Mouse (Mus musculus): ENCODE results near the gene Epha4.

DNA sequence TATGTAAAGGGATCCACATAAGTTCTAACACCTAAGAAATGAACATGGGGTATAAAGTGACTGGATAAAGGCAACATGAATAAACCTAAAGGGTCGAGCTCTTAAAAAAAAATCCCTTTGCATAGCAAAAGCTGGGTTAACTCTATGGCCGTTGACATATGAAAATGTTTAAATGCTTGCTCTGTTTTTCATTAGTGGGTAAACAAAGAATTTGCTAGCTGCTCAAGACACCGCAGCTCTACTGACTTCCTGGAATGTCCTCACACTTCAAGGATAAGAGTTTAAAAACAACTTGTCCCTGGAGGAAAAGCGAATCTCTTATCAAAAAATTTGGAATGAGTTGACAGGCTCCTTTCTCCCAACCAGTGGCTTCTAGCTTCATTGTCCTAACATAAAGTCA is 126.3 kb downstream of the Epha4 start:
- TF ChIP-seq POLR2A (IDR thresholded peaks at IDR 0.05; ENCODE audit: insufficient read depth, low read depth, low read length): no peak
- no peak for TF ChIP-seq CTCF (IDR thresholded peaks at IDR 0.05; ENCODE audit: insufficient read depth, low read depth, low read length)
